Mouse (Mus musculus): ENCODE data around the gene Ostf1. TPM values are rescaled to one million over a fixed set of nuclear protein-coding genes. Genes with fewer than 3 reads are reported as not detected.

Ostf1 gene
- polyA plus RNA-seq, 1 experiment from 2014 or later: 36.2 TPM

- WGBS: 93% methylated on average over 1 of the region's 1 CpGs
- H3K9me3 ChIP-seq: no peaks in the 10 kb centered on the region
These were observed 62.1 kb downstream of the Ostf1 start for GRCm38 (mm10) chr19:18569496-18569895.

GRCm38 (mm10) chr19:18568828-18569430, 62.7 kb downstream of the Ostf1 start:
- no peak overlapping the region for H3K9ac ChIP-seq (replicated peaks)
- no peak overlapping the region for H3K27ac ChIP-seq
- H3K4me2 ChIP-seq: no peak overlapping the region
- no peaks in the 10 kb centered on the region for H3K27me3 ChIP-seq
- H3K4me3 ChIP-seq (replicated peaks): no peak overlapping the region
- 74% methylated on average over 3 of the region's 3 CpGs for WGBS
- H3K36me3 ChIP-seq: no peaks in the 10 kb centered on the region
- no peaks in the 10 kb centered on the region for H3K4me1 ChIP-seq (replicated peaks)
- no peak for ATAC-seq (ENCODE audit: insufficient number of reproducible peaks, insufficient read depth, low FRiP score, low TSS enrichment, low read depth)
- no peaks in the 10 kb centered on the region for H3K9me3 ChIP-seq

More at GRCm38 (mm10) chr19:18569496-18569895, 62.1 kb downstream of the Ostf1 start:
- no peaks in the 10 kb centered on the region for H3K36me3 ChIP-seq
- no peak for ATAC-seq (ENCODE audit: insufficient number of reproducible peaks, insufficient read depth, low FRiP score, low TSS enrichment, low read depth)
- no peak overlapping the region for H3K4me2 ChIP-seq
- no peak overlapping the region for H3K4me3 ChIP-seq (replicated peaks)
- H3K4me1 ChIP-seq (replicated peaks): no peaks in the 10 kb centered on the region
- H3K9ac ChIP-seq (replicated peaks): no peak overlapping the region
- no peaks in the 10 kb centered on the region for H3K27me3 ChIP-seq
- no peak overlapping the region for H3K27ac ChIP-seq

- H3K27me3 ChIP-seq: no peaks in the 10 kb centered on the region
- no peak overlapping the region for H3K27ac ChIP-seq
- no peaks in the 10 kb centered on the region for H3K9me3 ChIP-seq
- no peak overlapping the region for H3K4me3 ChIP-seq (replicated peaks)
- H3K9ac ChIP-seq (replicated peaks): no peak overlapping the region
- H3K4me1 ChIP-seq (replicated peaks): no peaks in the 10 kb centered on the region
- WGBS: 88% methylated on average over 12 of the region's 12 CpGs
- no peak for ATAC-seq (ENCODE audit: insufficient number of reproducible peaks, insufficient read depth, low FRiP score, low TSS enrichment, low read depth)
- H3K4me2 ChIP-seq: no peak overlapping the region
- H3K36me3 ChIP-seq: no peaks in the 10 kb centered on the region
These were observed 63.4 kb downstream of the Ostf1 start for GRCm38 (mm10) chr19:18567936-18568827.

GRCm38 (mm10) chr19:18567501-18567900, 64.1 kb downstream of the Ostf1 start:
- no peaks in the 10 kb centered on the region for H3K36me3 ChIP-seq
- no peak overlapping the region for H3K4me3 ChIP-seq (replicated peaks)
- no peak overlapping the region for H3K9ac ChIP-seq (replicated peaks)
- H3K27me3 ChIP-seq: no peaks in the 10 kb centered on the region
- H3K27ac ChIP-seq: no peak overlapping the region
- no peaks in the 10 kb centered on the region for H3K4me1 ChIP-seq (replicated peaks)
- H3K4me2 ChIP-seq: no peak overlapping the region
- H3K9me3 ChIP-seq: no peaks in the 10 kb centered on the region
- ATAC-seq (ENCODE audit: insufficient number of reproducible peaks, insufficient read depth, low FRiP score, low TSS enrichment, low read depth): no peak
- WGBS: 87% methylated on average over 11 of the region's 11 CpGs

GRCm38 (mm10) chr19:18557708-18558107, 73.9 kb downstream of the Ostf1 start:
- WGBS: 81% methylated on average over 1 of the region's 1 CpGs
- Histone ChIP-seq H3K4me1 (replicated peaks) (no peaks in the 10 kb centered on the region), H3K36me3 (no peaks in the 10 kb centered on the region), H3K4me3 (replicated peaks) (no peak overlapping the region), H3K27ac (no peak overlapping the region), H3K9me3 (no peaks in the 10 kb centered on the region), H3K27me3 (no peaks in the 10 kb centered on the region), H3K9ac (replicated peaks) (no peak overlapping the region), H3K4me2 (no peak overlapping the region)
- no peak for ATAC-seq (ENCODE audit: insufficient number of reproducible peaks, insufficient read depth, low FRiP score, low TSS enrichment, low read depth)

GRCm38 (mm10) chr19:18555645-18556044, 76.0 kb downstream of the Ostf1 start:
- Histone ChIP-seq H3K4me2 (no peak overlapping the region), H3K9me3 (no peaks in the 10 kb centered on the region), H3K4me1 (replicated peaks) (no peaks in the 10 kb centered on the region), H3K36me3 (no peaks in the 10 kb centered on the region), H3K4me3 (replicated peaks) (no peak overlapping the region), H3K27ac (no peak overlapping the region), H3K27me3 (no peaks in the 10 kb centered on the region), H3K9ac (replicated peaks) (no peak overlapping the region)
- whole genome bisulfite sequencing: 81% methylated on average over 2 of the region's 2 CpGs
- no peak for ATAC-seq (ENCODE audit: insufficient number of reproducible peaks, insufficient read depth, low FRiP score, low TSS enrichment, low read depth)

- Histone ChIP-seq H3K4me3 (replicated peaks) (no peak overlapping the region), H3K9me3 (no peaks in the 10 kb centered on the region), H3K9ac (replicated peaks) (no peak overlapping the region), H3K4me2 (no peak overlapping the region), H3K36me3 (no peaks in the 10 kb centered on the region), H3K27me3 (no peaks in the 10 kb centered on the region), H3K4me1 (replicated peaks) (no peaks in the 10 kb centered on the region), H3K27ac (no peak overlapping the region)
- 14% methylated on average over 4 of the region's 4 CpGs for WGBS
- no peak for ATAC-seq (ENCODE audit: insufficient number of reproducible peaks, insufficient read depth, low FRiP score, low TSS enrichment, low read depth)
These were observed 83.0 kb downstream of the Ostf1 start for GRCm38 (mm10) chr19:18548668-18549067.

Other genes with a start within 250 kb of the Ostf1 start
- 11.2 and 11.8 TPM in 2 replicates for gene Nmrk1, start 127 bp upstream of the Ostf1 start, polyA plus RNA-seq (2016; fragmentation: Nextera tagmentation; extraction: Ambion mirVana)
- gene Carnmt1, start 38.9 kb upstream of the Ostf1 start, polyA plus RNA-seq (2016; fragmentation: Nextera tagmentation; extraction: Ambion mirVana): 34.9 and 38.1 TPM in 2 replicates
- gene D030056L22Rik, start 81.4 kb upstream of the Ostf1 start, polyA plus RNA-seq (2016; fragmentation: Nextera tagmentation; extraction: Ambion mirVana): 39.6 and 39.7 TPM in 2 replicates
- gene Trpm6, start 118.2 kb upstream of the Ostf1 start, polyA plus RNA-seq (2016; fragmentation: Nextera tagmentation; extraction: Ambion mirVana): 0.28 and 0.73 TPM in 2 replicates